Mouse (Mus musculus): ENCODE data around the gene Anapc11. TPM values are rescaled to one million over a fixed set of nuclear protein-coding genes. Genes with fewer than 3 reads are reported as not detected.

The Anapc11 gene
- polyA plus RNA-seq, 1 experiment from 2014 or later, result 194 TPM

DNA sequence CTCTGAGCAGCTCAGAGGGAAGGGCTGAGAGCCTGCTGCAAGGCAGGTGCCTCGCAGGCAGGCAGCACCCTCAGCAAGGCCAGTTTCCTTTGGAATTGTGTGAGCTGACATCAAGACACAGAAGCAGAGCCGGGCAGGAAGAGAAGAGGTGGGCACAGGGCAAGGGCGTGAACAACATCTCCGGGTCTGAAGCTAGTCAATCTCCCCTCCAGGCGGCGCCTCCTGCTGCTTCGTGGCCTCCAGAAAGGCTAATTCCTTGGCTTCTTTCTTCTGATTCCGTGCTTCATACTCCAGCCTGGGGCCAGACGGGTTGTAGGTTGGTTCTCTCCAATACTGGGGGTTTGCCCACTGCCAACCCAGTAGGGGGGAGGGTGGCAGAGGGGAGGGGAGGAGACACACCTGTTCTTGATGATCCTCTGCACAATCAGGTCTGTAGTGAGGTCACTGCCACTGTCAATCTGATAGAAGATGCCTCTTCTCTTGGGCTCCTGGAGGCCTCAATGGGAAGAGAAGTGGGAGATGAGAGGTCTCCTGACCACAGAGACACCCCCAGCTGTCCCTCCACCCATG, 12.3 kb downstream of the Anapc11 start:
- peaks cover 39% of the 10 kb centered on the region for H3K36me3 ChIP-seq (ENCODE audit: control insufficient read depth, insufficient read depth, low read length)

DNA sequence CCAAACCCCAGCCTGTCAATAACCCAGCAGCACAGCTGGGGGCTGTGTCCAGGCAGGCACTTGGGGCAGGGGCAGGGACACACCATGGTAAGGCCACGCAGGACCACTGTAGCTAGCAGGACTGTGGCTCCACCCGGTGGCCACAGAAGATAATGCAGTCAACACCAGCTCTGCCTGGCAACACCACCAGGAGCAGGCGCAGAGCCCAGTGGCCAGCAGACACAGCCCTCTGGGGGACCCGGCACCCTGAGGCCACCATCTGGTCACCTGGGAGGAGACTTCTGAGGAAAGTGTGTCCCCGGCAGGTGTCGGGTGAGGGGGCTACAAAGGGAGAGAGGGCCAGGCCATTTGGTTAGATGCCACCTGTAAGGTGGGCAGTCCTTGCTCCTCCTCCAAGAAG, 14.5 kb downstream of the Anapc11 start:
- no peaks in the 10 kb centered on the region for H3K9me3 ChIP-seq (ENCODE audit: control insufficient read depth, low read length)
- H3K36me3 ChIP-seq (ENCODE audit: control insufficient read depth, insufficient read depth, low read length), result peaks cover 39% of the 10 kb centered on the region
- no peak overlapping the region for H3K4me2 ChIP-seq (ENCODE audit: low read length)
- H3K4me1 ChIP-seq (ENCODE audit: control insufficient read depth, insufficient read depth, low read depth, low read length), result peaks cover 29% of the 10 kb centered on the region
- WGBS, result 50% methylated on average over 6 of the region's 6 CpGs
- 0 out of 2 replicates have a peak, but pooled peaks have one; percentile 10 for ATAC-seq
- H3K4me3 ChIP-seq (ENCODE audit: low read length), result no peak overlapping the region
- peaks cover 2% of the 10 kb centered on the region; the same call in 1 of the 2 replicates for H3K27me3 ChIP-seq (replicated peaks; ENCODE audit: control insufficient read depth, insufficient read depth, low read length)
- no peak overlapping the region for H3K27ac ChIP-seq (ENCODE audit: low read depth, low read length)
- H3K9ac ChIP-seq (ENCODE audit: low read depth, low read length), result no peak overlapping the region

More for the DNA sequence above, 12.3 kb downstream of the Anapc11 start:
- Histone ChIP-seq H3K4me2 (ENCODE audit: low read length) (no peak overlapping the region), H3K27ac (ENCODE audit: low read depth, low read length) (no peak overlapping the region), H3K4me3 (ENCODE audit: low read length) (no peak overlapping the region), H3K9ac (ENCODE audit: low read depth, low read length) (no peak overlapping the region), H3K9me3 (ENCODE audit: control insufficient read depth, low read length) (no peaks in the 10 kb centered on the region), H3K27me3 (replicated peaks; ENCODE audit: control insufficient read depth, insufficient read depth, low read length) (peaks cover 2% of the 10 kb centered on the region; the same call in 1 of the 2 replicates), H3K4me1 (ENCODE audit: control insufficient read depth, insufficient read depth, low read depth, low read length) (peaks cover 14% of the 10 kb centered on the region)
- WGBS, result 79% methylated on average over 9 of the region's 9 CpGs
- ATAC-seq, result no peak

DNA sequence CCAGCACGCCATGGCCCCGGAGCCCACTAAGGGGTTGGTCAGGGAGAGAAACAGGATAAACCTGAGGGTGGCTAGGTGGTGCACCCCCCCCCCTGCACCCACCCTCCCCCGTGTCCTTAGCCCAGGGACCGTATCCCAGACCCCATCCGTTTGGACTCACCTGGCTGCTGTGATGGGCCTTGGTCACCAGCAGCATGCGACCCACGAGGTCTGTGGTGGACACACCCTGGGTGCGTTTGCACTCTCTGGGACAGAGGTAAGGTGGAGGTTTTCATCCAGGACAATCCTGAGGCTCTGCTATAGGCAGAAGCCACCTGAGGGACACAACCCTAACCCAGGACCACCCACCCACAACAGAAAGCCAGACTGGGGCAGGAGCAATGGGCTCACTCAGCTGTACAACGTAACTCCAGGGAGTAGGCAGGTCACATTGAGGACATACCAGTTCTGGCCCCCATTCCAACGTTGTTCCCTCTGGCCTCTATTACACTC, 15.3 kb downstream of the Anapc11 start:
- no peak overlapping the region for H3K27ac ChIP-seq (ENCODE audit: low read depth, low read length)
- H3K4me1 ChIP-seq (ENCODE audit: control insufficient read depth, insufficient read depth, low read depth, low read length), result peaks cover 25% of the 10 kb centered on the region
- H3K4me2 ChIP-seq (ENCODE audit: low read length), result no peak overlapping the region
- no peak for ATAC-seq
- no peak overlapping the region for H3K4me3 ChIP-seq (ENCODE audit: low read length)
- 86% methylated on average over 10 of the region's 10 CpGs for WGBS
- H3K9me3 ChIP-seq (ENCODE audit: control insufficient read depth, low read length), result no peaks in the 10 kb centered on the region
- peaks cover 44% of the 10 kb centered on the region for H3K36me3 ChIP-seq (ENCODE audit: control insufficient read depth, insufficient read depth, low read length)
- H3K9ac ChIP-seq (ENCODE audit: low read depth, low read length), result no peak overlapping the region
- H3K27me3 ChIP-seq (replicated peaks; ENCODE audit: control insufficient read depth, insufficient read depth, low read length), result peaks cover 2% of the 10 kb centered on the region; the same call in 1 of the 2 replicates

DNA sequence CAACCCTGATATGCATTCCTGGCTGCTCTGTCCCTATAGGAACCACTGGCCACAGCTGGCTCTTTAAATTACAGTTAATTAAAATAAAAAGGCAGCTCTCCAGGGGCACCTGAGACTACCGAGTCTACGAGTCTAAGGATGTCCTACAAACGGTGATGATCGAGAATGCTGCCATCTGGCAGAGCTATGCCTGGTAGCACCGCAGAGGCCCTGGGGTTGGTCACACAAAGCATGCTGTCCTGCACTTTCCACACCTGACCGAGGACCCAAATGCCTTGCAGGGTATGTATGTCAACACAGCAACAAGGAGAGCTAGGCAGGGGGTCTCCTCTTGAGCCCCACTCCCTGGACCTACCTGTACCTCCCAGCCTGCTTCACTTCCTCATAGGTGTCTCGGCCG, 15.8 kb downstream of the Anapc11 start:
- peaks cover 44% of the 10 kb centered on the region for H3K36me3 ChIP-seq (ENCODE audit: control insufficient read depth, insufficient read depth, low read length)

DNA sequence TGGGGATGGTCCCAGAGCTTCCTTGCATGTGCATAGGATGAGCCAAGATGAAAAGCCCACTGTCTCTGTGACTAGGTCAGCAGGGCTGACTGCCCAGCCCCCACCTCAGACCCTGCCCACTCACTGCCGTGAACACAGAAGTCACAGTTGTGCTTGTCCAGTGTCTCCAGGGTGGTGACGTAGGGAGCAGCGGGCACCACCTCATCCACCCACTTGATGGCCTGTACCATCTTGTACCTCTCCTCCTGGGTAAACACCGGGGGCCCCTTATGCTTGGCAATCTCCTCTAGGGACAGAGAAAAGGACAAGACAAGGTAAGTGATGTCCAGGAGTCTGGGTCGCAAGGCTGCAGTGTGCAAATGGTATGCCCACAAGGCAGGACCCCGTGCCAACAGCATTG, 16.9 kb downstream of the Anapc11 start:
- H3K4me3 ChIP-seq (ENCODE audit: low read length), result no peak overlapping the region
- H3K9me3 ChIP-seq (ENCODE audit: control insufficient read depth, low read length), result no peaks in the 10 kb centered on the region
- no peak overlapping the region for H3K27ac ChIP-seq (ENCODE audit: low read depth, low read length)
- ATAC-seq, result no peak
- H3K36me3 ChIP-seq (ENCODE audit: control insufficient read depth, insufficient read depth, low read length), result peaks cover 45% of the 10 kb centered on the region
- no peaks in the 10 kb centered on the region for H3K27me3 ChIP-seq (replicated peaks; ENCODE audit: control insufficient read depth, insufficient read depth, low read length)
- 96% methylated on average over 6 of the region's 6 CpGs for WGBS
- H3K9ac ChIP-seq (ENCODE audit: low read depth, low read length), result 0 out of 2 replicates have a peak overlapping the region, but pooled peaks have one; percentile 19
- H3K4me1 ChIP-seq (ENCODE audit: control insufficient read depth, insufficient read depth, low read depth, low read length), result peaks cover 20% of the 10 kb centered on the region
- H3K4me2 ChIP-seq (ENCODE audit: low read length), result no peak overlapping the region

More for the DNA sequence above, 15.8 kb downstream of the Anapc11 start:
- no peaks in the 10 kb centered on the region for H3K9me3 ChIP-seq (ENCODE audit: control insufficient read depth, low read length)
- H3K4me3 ChIP-seq (ENCODE audit: low read length), result no peak overlapping the region
- no peak overlapping the region for H3K4me2 ChIP-seq (ENCODE audit: low read length)
- H3K4me1 ChIP-seq (ENCODE audit: control insufficient read depth, insufficient read depth, low read depth, low read length), result peaks cover 21% of the 10 kb centered on the region
- ATAC-seq, result no peak
- no peak overlapping the region for H3K9ac ChIP-seq (ENCODE audit: low read depth, low read length)
- no peak overlapping the region for H3K27ac ChIP-seq (ENCODE audit: low read depth, low read length)
- WGBS, result 68% methylated on average over 8 of the region's 8 CpGs
- peaks cover 2% of the 10 kb centered on the region; the same call in 1 of the 2 replicates for H3K27me3 ChIP-seq (replicated peaks; ENCODE audit: control insufficient read depth, insufficient read depth, low read length)

DNA sequence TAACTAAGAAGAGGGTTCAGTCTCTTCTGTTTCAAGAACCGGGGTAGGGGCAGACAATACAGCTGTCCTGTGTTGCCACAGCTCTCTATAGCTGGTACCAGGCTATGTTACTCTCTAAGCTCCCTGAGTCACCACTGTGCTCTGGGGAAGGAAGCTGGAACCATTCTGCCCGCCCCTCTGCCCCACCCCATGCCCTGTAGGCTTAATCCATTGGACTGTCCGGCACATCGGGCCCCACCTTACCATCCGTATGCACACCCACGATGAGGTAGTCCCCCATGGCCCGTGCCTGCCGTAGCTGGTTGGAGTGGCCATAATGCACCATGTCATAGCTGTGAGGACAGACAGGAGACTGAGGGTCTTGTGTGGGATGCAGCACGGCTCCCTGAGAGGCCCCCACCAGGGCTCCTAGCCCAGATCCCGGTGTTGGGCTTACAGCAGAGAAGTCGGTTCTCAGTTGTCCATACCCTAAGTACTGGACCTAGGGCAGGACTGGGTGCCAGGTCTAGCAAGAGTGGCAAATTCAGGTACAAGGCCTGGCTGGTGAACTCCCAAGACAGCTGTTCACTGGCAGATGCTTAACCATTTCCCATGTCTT, 17.5 kb downstream of the Anapc11 start:
- peaks cover 48% of the 10 kb centered on the region for H3K36me3 ChIP-seq (ENCODE audit: control insufficient read depth, insufficient read depth, low read length)
- H3K9ac ChIP-seq (ENCODE audit: low read depth, low read length), result peak overlapping the region; percentile 28; the same call in 1 of the 2 replicates
- no peak for ATAC-seq
- H3K4me2 ChIP-seq (ENCODE audit: low read length), result peak overlapping the region; percentile 58
- H3K9me3 ChIP-seq (ENCODE audit: control insufficient read depth, low read length), result no peaks in the 10 kb centered on the region
- H3K27ac ChIP-seq (ENCODE audit: low read depth, low read length), result no peak overlapping the region
- peaks cover 20% of the 10 kb centered on the region for H3K4me1 ChIP-seq (ENCODE audit: control insufficient read depth, insufficient read depth, low read depth, low read length)
- H3K4me3 ChIP-seq (ENCODE audit: low read length), result no peak overlapping the region
- no peaks in the 10 kb centered on the region for H3K27me3 ChIP-seq (replicated peaks; ENCODE audit: control insufficient read depth, insufficient read depth, low read length)
- WGBS, result 96% methylated on average over 11 of the region's 11 CpGs

DNA sequence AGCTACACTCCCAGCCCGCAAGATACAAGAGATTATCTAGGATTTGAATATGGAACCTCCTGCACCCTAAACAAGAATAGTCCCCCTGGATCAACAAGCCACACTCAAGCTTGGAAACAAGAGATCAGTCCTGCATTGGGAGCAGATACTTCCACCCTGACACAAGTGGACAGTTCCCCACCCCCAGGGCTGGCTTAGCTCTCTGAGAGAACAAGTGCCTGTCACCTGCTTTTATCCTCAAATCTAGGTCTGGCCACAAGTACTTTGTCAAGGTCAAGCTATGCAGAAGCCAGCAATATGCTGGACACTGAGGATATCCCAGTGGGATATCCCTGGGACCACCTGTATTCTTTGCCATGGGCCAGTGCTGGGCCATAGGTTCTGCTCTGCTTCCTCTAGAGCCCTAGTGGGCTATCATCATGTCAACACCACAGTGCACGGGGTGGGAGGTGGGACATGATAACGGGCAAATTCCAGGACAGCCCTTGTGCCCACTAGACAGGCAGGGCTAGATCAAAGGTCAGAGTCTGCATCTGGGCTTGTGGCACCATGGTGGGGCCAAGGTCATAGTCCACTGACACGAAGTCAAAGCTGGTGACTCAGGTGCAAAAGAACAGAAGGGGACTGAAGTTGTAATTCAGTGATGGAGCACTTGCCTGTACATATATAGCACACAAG, 18.5 kb downstream of the Anapc11 start:
- peaks cover 20% of the 10 kb centered on the region for H3K4me1 ChIP-seq (ENCODE audit: control insufficient read depth, insufficient read depth, low read depth, low read length)
- H3K27ac ChIP-seq (ENCODE audit: low read depth, low read length), result peak overlapping the region; percentile 90
- H3K4me2 ChIP-seq (ENCODE audit: low read length), result peak overlapping the region; percentile 58
- peaks cover 40% of the 10 kb centered on the region for H3K36me3 ChIP-seq (ENCODE audit: control insufficient read depth, insufficient read depth, low read length)
- WGBS, result 54% methylated on average over 4 of the region's 4 CpGs
- H3K9me3 ChIP-seq (ENCODE audit: control insufficient read depth, low read length), result no peaks in the 10 kb centered on the region
- H3K4me3 ChIP-seq (ENCODE audit: low read length), result peak overlapping the region; percentile 86
- H3K27me3 ChIP-seq (replicated peaks; ENCODE audit: control insufficient read depth, insufficient read depth, low read length), result no peaks in the 10 kb centered on the region
- H3K9ac ChIP-seq (ENCODE audit: low read depth, low read length), result peak overlapping the region; percentile 88
- ATAC-seq, result no peak

DNA sequence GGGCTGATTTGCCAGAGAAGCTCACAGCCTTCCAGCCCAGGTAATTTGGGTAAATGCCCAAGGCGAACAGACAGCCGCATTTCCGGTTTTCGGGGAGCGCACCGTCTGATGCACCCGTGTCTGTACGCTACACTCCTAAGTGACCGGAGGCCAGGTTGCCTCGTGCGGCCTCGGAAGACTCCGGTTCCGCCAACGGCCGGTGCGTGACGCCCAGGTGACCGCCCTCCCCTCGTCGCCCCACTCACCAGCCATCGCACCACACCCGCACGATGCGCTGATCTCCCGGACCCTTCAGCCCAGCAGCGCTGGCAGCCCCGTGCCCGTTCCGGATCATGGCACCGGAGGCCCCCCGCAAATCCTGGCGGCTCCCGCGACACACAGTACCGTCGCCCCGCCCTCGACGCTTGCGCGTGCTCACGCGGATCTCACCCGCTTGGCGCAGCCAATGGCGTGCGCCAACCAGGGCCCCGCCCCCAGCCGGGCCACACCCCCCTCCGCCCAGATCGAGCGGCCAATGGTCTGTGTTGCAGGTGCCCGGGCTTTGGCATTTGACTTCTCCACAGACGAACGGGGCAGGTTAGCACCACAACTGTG, 19.4 kb downstream of the Anapc11 start, which contains the start of gene Pcyt2:
Pcyt2 (minus strand) TSS at position 418 of the 594 bp plus-strand sequence.
- Histone ChIP-seq H3K4me2 (ENCODE audit: low read length) (peak within 1 kb of the TSS; percentile 58), H3K9me3 (ENCODE audit: control insufficient read depth, low read length) (no peaks in the 10 kb centered on the region), H3K27ac (ENCODE audit: low read depth, low read length) (peak within 1 kb of the TSS; percentile 90), H3K9ac (ENCODE audit: low read depth, low read length) (peak within 1 kb of the TSS; percentile 88), H3K36me3 (ENCODE audit: control insufficient read depth, insufficient read depth, low read length) (peaks cover 35% of the 10 kb centered on the region), H3K27me3 (replicated peaks; ENCODE audit: control insufficient read depth, insufficient read depth, low read length) (no peaks in the 10 kb centered on the region), H3K4me1 (ENCODE audit: control insufficient read depth, insufficient read depth, low read depth, low read length) (peaks cover 20% of the 10 kb centered on the region), H3K4me3 (ENCODE audit: low read length) (peak within 1 kb of the TSS; percentile 86)
- under 1% methylated on average over 56 of the region's 56 CpGs for WGBS
- ATAC-seq, result peak; percentile 96
